Mouse (Mus musculus): ENCODE results near the gene Gm10188. TPM values are rescaled to one million over a fixed set of nuclear protein-coding genes. Genes with fewer than 3 reads are reported as not detected.

Gene Gm10188
- polyA plus RNA-seq, 1 experiment: not detected

- H3K9ac ChIP-seq (ENCODE audit: low read depth, poor library complexity, severe bottlenecking): no peak overlapping the region
- no peaks in the 10 kb centered on the region for H3K9me3 ChIP-seq (replicated peaks; ENCODE audit: control insufficient read depth, insufficient read depth, low read length, poor library complexity, severe bottlenecking)
- no peak overlapping the region for H3K4me3 ChIP-seq (ENCODE audit: low read depth, low read length)
- H3K36me3 ChIP-seq (ENCODE audit: control insufficient read depth, insufficient read depth, low read length, poor library complexity, severe bottlenecking): no peaks in the 10 kb centered on the region
- H3K4me1 ChIP-seq (ENCODE audit: control insufficient read depth, insufficient read depth, low read length): peaks cover 8% of the 10 kb centered on the region
- H3K27me3 ChIP-seq (ENCODE audit: control insufficient read depth, insufficient read depth, low read length, poor library complexity, severe bottlenecking): no peaks in the 10 kb centered on the region
- no peak overlapping the region for H3K27ac ChIP-seq (ENCODE audit: insufficient read depth, low read length)
- no peak for TF ChIP-seq POLR2A (IDR thresholded peaks at IDR 0.05; ENCODE audit: insufficient read depth, low read length)
- peak; percentile 81 for TF ChIP-seq CTCF (IDR thresholded peaks at IDR 0.05; ENCODE audit: low read depth, low read length)
Observed at GRCm38 (mm10) chr1:132210922-132211321, 18.6 kb downstream of the Gm10188 start.

- no peaks in the 10 kb centered on the region for H3K36me3 ChIP-seq (ENCODE audit: control insufficient read depth, insufficient read depth, low read length, poor library complexity, severe bottlenecking)
- no peak overlapping the region for H3K27ac ChIP-seq (ENCODE audit: insufficient read depth, low read length)
- no peaks in the 10 kb centered on the region for H3K27me3 ChIP-seq (ENCODE audit: control insufficient read depth, insufficient read depth, low read length, poor library complexity, severe bottlenecking)
- H3K9ac ChIP-seq (ENCODE audit: low read depth, poor library complexity, severe bottlenecking): no peak overlapping the region
- peaks cover 16% of the 10 kb centered on the region for H3K4me1 ChIP-seq (ENCODE audit: control insufficient read depth, insufficient read depth, low read length)
- H3K4me3 ChIP-seq (ENCODE audit: low read depth, low read length): no peak overlapping the region
- TF ChIP-seq EP300 (IDR thresholded peaks at IDR 0.05; ENCODE audit: insufficient read depth, low read depth, low read length) (no peak), CTCF (IDR thresholded peaks at IDR 0.05; ENCODE audit: low read depth, low read length) (no peak), POLR2A (IDR thresholded peaks at IDR 0.05; ENCODE audit: insufficient read depth, low read length) (no peak)
- H3K9me3 ChIP-seq (replicated peaks; ENCODE audit: control insufficient read depth, insufficient read depth, low read length, poor library complexity, severe bottlenecking): no peaks in the 10 kb centered on the region
Observed at GRCm38 (mm10) chr1:132209400-132209799, 20.2 kb downstream of the Gm10188 start.

- no peak overlapping the region for H3K9ac ChIP-seq (ENCODE audit: low read depth, poor library complexity, severe bottlenecking)
- peaks cover 22% of the 10 kb centered on the region for H3K4me1 ChIP-seq (ENCODE audit: control insufficient read depth, insufficient read depth, low read length)
- H3K9me3 ChIP-seq (replicated peaks; ENCODE audit: control insufficient read depth, insufficient read depth, low read length, poor library complexity, severe bottlenecking): 0 out of 2 replicates have a peak, but pooled peaks cover under 1% of the 10 kb centered on the region
- no peak overlapping the region for H3K27ac ChIP-seq (ENCODE audit: insufficient read depth, low read length)
- TF ChIP-seq POLR2A (IDR thresholded peaks at IDR 0.05; ENCODE audit: insufficient read depth, low read length) (no peak), CTCF (IDR thresholded peaks at IDR 0.05; ENCODE audit: low read depth, low read length) (no peak), EP300 (IDR thresholded peaks at IDR 0.05; ENCODE audit: insufficient read depth, low read depth, low read length) (no peak)
- H3K27me3 ChIP-seq (ENCODE audit: control insufficient read depth, insufficient read depth, low read length, poor library complexity, severe bottlenecking): no peaks in the 10 kb centered on the region
- H3K36me3 ChIP-seq (ENCODE audit: control insufficient read depth, insufficient read depth, low read length, poor library complexity, severe bottlenecking): no peaks in the 10 kb centered on the region
- no peak overlapping the region for H3K4me3 ChIP-seq (ENCODE audit: low read depth, low read length)
Observed at GRCm38 (mm10) chr1:132208154-132208553, 21.4 kb downstream of the Gm10188 start.

GRCm38 (mm10) chr1:132206828-132207227 is 22.7 kb downstream of the Gm10188 start:
- H3K36me3 ChIP-seq (ENCODE audit: control insufficient read depth, insufficient read depth, low read length, poor library complexity, severe bottlenecking): no peaks in the 10 kb centered on the region
- H3K27ac ChIP-seq (ENCODE audit: insufficient read depth, low read length): no peak overlapping the region
- H3K4me3 ChIP-seq (ENCODE audit: low read depth, low read length): no peak overlapping the region
- no peak overlapping the region for H3K9ac ChIP-seq (ENCODE audit: low read depth, poor library complexity, severe bottlenecking)
- peaks cover 22% of the 10 kb centered on the region for H3K4me1 ChIP-seq (ENCODE audit: control insufficient read depth, insufficient read depth, low read length)
- peaks cover 10% of the 10 kb centered on the region; the same call in 1 of the 2 replicates for H3K9me3 ChIP-seq (replicated peaks; ENCODE audit: control insufficient read depth, insufficient read depth, low read length, poor library complexity, severe bottlenecking)
- no peak for TF ChIP-seq POLR2A (IDR thresholded peaks at IDR 0.05; ENCODE audit: insufficient read depth, low read length)
- no peak for TF ChIP-seq EP300 (IDR thresholded peaks at IDR 0.05; ENCODE audit: insufficient read depth, low read depth, low read length)
- TF ChIP-seq CTCF (IDR thresholded peaks at IDR 0.05; ENCODE audit: low read depth, low read length): no peak
- H3K27me3 ChIP-seq (ENCODE audit: control insufficient read depth, insufficient read depth, low read length, poor library complexity, severe bottlenecking): no peaks in the 10 kb centered on the region

GRCm38 (mm10) chr1:132205958-132206357 is 23.6 kb downstream of the Gm10188 start:
- no peak for TF ChIP-seq POLR2A (IDR thresholded peaks at IDR 0.05; ENCODE audit: insufficient read depth, low read length)
- no peak for TF ChIP-seq EP300 (IDR thresholded peaks at IDR 0.05; ENCODE audit: insufficient read depth, low read depth, low read length)
- Histone ChIP-seq H3K9ac (ENCODE audit: low read depth, poor library complexity, severe bottlenecking) (no peak overlapping the region), H3K4me1 (ENCODE audit: control insufficient read depth, insufficient read depth, low read length) (peaks cover 22% of the 10 kb centered on the region), H3K27ac (ENCODE audit: insufficient read depth, low read length) (peak overlapping the region; percentile 1; the same call in 1 of the 2 replicates), H3K9me3 (replicated peaks; ENCODE audit: control insufficient read depth, insufficient read depth, low read length, poor library complexity, severe bottlenecking) (peaks cover 12% of the 10 kb centered on the region; the same call in 1 of the 2 replicates), H3K36me3 (ENCODE audit: control insufficient read depth, insufficient read depth, low read length, poor library complexity, severe bottlenecking) (no peaks in the 10 kb centered on the region), H3K27me3 (ENCODE audit: control insufficient read depth, insufficient read depth, low read length, poor library complexity, severe bottlenecking) (no peaks in the 10 kb centered on the region), H3K4me3 (ENCODE audit: low read depth, low read length) (no peak overlapping the region)

- Histone ChIP-seq H3K27me3 (ENCODE audit: control insufficient read depth, insufficient read depth, low read length, poor library complexity, severe bottlenecking) (no peaks in the 10 kb centered on the region), H3K9ac (ENCODE audit: low read depth, poor library complexity, severe bottlenecking) (no peak overlapping the region), H3K4me1 (ENCODE audit: control insufficient read depth, insufficient read depth, low read length) (peaks cover 29% of the 10 kb centered on the region), H3K36me3 (ENCODE audit: control insufficient read depth, insufficient read depth, low read length, poor library complexity, severe bottlenecking) (no peaks in the 10 kb centered on the region), H3K27ac (ENCODE audit: insufficient read depth, low read length) (peak overlapping the region; percentile 95; the same call in 1 of the 2 replicates), H3K9me3 (replicated peaks; ENCODE audit: control insufficient read depth, insufficient read depth, low read length, poor library complexity, severe bottlenecking) (peaks cover 12% of the 10 kb centered on the region; the same call in 1 of the 2 replicates), H3K4me3 (ENCODE audit: low read depth, low read length) (no peak overlapping the region)
- TF ChIP-seq CTCF (IDR thresholded peaks at IDR 0.05; ENCODE audit: low read depth, low read length): no peak
- TF ChIP-seq POLR2A (IDR thresholded peaks at IDR 0.05; ENCODE audit: insufficient read depth, low read length): no peak
- TF ChIP-seq EP300 (IDR thresholded peaks at IDR 0.05; ENCODE audit: insufficient read depth, low read depth, low read length): no peak
Observed at GRCm38 (mm10) chr1:132202771-132203170, 26.8 kb downstream of the Gm10188 start.

All from ES-Bruce4 (cell line).